Mouse (Mus musculus): ENCODE results near the gene Acsm1.

DNA sequence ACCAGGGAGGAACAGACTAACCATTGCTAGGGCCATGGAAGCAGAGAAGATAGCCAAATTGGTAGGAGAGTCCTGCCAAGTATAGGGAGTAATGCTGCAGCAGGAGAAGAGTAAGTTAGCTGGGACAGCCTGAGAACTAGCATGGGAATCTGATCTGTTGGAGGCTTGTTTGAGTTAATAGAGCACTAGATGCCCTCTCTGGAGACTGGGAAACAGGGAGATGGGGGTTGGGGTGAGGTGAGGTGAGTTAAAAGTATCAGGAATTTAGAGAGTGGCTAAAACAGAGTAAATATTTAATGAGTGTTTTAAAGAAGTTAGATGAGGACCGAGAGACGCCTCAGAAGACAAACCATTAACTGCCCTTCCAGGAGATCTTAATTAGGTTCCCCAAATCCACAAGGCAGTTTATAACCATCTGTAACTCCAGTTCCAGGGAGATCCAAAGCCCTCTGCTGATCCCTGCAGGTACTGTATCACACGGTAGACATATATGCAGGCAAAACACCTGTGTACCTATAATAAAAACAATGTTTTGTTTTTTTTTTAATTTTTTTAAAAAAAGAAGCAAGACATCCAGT, 12.2 kb upstream of the Acsm1 start:
- TF ChIP-seq ZC3H11A (IDR thresholded peaks at IDR 0.05; ENCODE audit: borderline replicate concordance, low read depth, low read length) (no peak), ZNF384 (IDR thresholded peaks at IDR 0.05; ENCODE audit: low read depth, low read length) (no peak)
